In the genomic region with DNA sequence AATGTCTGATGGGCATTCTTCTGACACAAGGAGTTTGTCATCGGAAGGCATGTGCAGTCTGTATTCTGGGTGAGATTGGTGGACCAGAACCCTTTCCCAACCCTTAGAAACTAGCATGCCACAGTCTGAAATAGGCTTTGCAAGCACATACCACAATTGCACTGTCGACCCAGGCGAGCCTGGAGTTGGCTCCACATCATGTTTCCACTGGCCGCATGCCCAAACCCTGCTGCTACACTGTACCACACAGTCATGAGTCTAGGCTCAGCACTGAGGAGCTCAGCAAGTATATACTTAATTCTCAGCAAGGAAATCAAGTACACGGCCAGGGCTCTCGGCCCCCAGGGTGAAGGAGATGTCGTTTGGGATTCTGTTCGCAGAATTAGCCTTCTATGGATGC, we compare ENCODE assay signal across 7 mouse cellular contexts.
A peak's percentile ranks its signal among the peaks of the same experiment; 100 is the strongest.
DNase-seq lines count a peak whose midpoint lies in the region; ATAC-seq and TF ChIP-seq lines count a peak whose summit lies in the region.

No protein-coding gene starts in this region.

- H3K27ac ChIP-seq in stomach, postnatal 0 days (replicated peaks), result no peak overlapping the region

- no peaks in the 10 kb centered on the region for H3K36me3 ChIP-seq in stomach, postnatal 0 days (ENCODE audit: control insufficient read depth, insufficient read depth, low read length)

- no peak overlapping the region for H3K4me3 ChIP-seq in stomach, postnatal 0 days (ENCODE audit: low read depth, low read length)

- WGBS in stomach, postnatal 0 days, result 56% methylated on average over 8 of the region's 8 CpGs

- H3K27me3 ChIP-seq in stomach, postnatal 0 days (ENCODE audit: control insufficient read depth, insufficient read depth, low read length), result no peaks in the 10 kb centered on the region

- no peaks in the 10 kb centered on the region for H3K4me1 ChIP-seq in stomach, postnatal 0 days (replicated peaks; ENCODE audit: control insufficient read depth, insufficient read depth)

- peak; percentile 61 for DNase-seq in right cerebral cortex, postnatal 14 days
- no peak for DNase-seq in right cerebral cortex, adult 2 months (ENCODE audit: low spot score in 2 of 2)
- peak; percentile 88 for DNase-seq in cerebellum, adult 9-10 months
- DNase-seq in heart, adult 8-10 months (ENCODE audit: low spot score), result peak; percentile 85
- peak; percentile 52 for DNase-seq in layer of hippocampus, adult 9-11 months
- DNase-seq in stomach, postnatal 0 days (ENCODE audit: low spot score), result peak; percentile 45
- DNase-seq in left cerebral cortex, adult 8-10 months (ENCODE audit: low spot score in 2 of 2), result no peak

- H3K4me2 ChIP-seq in stomach, postnatal 0 days (replicated peaks; ENCODE audit: low read depth), result no peak overlapping the region

- ATAC-seq in stomach, postnatal 0 days (ENCODE audit: low FRiP score, low TSS enrichment), result peak; percentile 58; the same call in 1 of the 2 replicates

- no peak for TF ChIP-seq CTCF in stomach, postnatal 0 days (IDR thresholded peaks at IDR 0.05; ENCODE audit: low read depth)

- H3K9ac ChIP-seq in stomach, postnatal 0 days (ENCODE audit: low read length), result no peak overlapping the region

- H3K9me3 ChIP-seq in stomach, postnatal 0 days (ENCODE audit: control insufficient read depth, low read length), result no peaks in the 10 kb centered on the region

- TF ChIP-seq EP300 in stomach, postnatal 0 days (optimal IDR thresholded peaks at IDR 0.05), result no peak

Comparison
In these comparisons a context has a peak if more than half of its experiments do, and no peak if none do; other contexts are left out.
1. DNase-seq: peak in right cerebral cortex, postnatal 14 days (single experiment), cerebellum, adult 9-10 months (single experiment), heart, adult 8-10 months (single experiment), layer of hippocampus, adult 9-11 months (single experiment) and stomach, postnatal 0 days (single experiment); none in right cerebral cortex, adult 2 months (0 of 2) and left cerebral cortex, adult 8-10 months (0 of 2).